Mouse (Mus musculus) layer of hippocampus, adult 9-11 months (tissue): ENCODE measurements at regions not wholly inside any gene's neighbourhood (a gene's known extent, or its start where the extent isn't known, plus 50 kb on each side); places are given as distances from the start of the nearest gene placed in this dataset.

ENCODE experiments used
- DNase-seq: peaks from one replicate; pipeline ENCODE4 v3.0.0; 2022

- DNase-seq, result no peak
Observed at GRCm38 (mm10) chr4:106121306-106121705, 194.7 kb upstream of the Usp24 start.

- DNase-seq, result no peak
Observed at GRCm38 (mm10) chr4:106123038-106123654, 192.9 kb upstream of the Usp24 start.

DNA sequence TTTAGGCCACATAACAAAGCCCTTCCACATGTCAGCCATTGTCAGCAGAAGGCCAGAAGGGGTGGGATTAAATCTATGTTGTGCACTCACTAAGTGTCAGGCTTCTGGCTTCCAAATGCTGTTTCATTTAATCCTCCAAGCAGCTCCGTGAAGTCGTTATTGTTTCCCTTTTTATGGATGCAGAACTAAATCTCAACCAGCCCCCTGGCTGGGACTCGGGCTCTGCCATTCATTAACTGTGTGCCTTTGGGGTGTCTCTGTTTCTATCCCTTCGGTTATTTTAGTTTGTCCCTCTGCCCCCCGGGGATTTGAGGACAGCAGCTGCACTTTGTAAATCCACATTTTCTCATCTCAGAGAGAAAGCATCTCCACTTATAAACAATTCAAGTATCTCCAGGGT lies 188.8 kb upstream of the Usp24 start:
- no peak for DNase-seq

DNA sequence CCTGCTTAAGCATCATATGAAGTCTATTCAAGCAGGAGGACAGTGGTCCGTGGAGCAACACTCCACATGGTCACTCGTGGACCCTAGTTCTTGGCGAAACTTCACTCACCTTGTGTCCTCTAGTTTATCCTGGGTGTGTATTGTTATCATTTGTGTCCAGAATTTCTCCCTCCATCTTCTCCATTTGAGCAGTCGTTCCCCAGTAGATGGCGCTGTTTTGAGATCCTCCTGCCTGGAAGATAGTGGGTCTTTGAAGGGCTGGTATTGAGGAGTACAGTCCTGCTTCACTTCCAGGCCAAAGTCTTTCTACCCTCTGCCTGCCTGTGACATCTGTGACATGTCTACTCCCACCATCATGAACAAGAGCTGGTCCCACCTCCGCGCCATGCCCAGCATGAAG lies 188.4 kb upstream of the Usp24 start:
- no peak for DNase-seq

DNA sequence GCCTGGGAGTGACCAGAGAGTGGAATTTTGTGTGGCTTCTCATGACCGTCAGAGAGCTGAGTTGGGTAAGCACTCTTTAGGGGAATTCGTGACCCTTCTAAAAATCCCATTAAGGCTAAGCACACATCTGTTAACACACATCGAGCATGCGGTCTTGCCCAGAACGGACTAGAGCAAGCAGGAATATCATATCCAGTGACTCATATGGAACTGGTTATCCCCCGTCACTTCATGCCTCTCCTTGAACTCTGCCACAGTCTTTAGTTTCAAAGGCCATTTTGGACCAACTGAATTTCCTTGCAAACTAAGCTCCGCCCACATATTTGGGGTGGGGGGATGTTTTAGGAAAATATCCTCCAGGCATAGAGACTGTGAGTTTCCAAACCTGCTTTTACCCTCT lies 186.7 kb upstream of the Usp24 start:
- DNase-seq, result no peak

DNA sequence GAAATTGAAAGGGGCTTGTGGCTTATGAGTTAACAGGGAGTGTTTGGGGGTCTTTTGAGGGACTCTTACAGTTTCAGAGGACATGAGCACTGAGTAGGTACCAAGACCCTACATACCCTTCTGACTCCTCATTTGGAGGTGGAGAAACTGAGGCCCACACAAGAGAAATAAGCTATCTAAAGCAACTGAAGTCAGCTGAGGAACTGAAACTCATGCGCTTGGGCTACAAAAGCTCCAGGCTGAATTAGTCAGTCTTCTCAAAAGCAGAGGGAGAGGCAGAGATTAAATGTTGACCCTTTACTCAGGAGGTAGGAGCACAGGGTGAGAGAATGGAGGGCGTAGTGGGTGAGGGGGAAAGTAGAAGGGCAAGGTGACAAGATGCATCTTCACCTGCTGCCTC lies 186.2 kb upstream of the Usp24 start:
- no peak for DNase-seq

GRCm38 (mm10) chr4:106133746-106134730 lies 182.0 kb upstream of the Usp24 start:
- DNase-seq, result no peak

GRCm38 (mm10) chr4:106142741-106143140 lies 173.3 kb upstream of the Usp24 start:
- DNase-seq, result no peak

- no peak for DNase-seq
Observed at GRCm38 (mm10) chr4:106144351-106145116, 171.5 kb upstream of the Usp24 start.

DNA sequence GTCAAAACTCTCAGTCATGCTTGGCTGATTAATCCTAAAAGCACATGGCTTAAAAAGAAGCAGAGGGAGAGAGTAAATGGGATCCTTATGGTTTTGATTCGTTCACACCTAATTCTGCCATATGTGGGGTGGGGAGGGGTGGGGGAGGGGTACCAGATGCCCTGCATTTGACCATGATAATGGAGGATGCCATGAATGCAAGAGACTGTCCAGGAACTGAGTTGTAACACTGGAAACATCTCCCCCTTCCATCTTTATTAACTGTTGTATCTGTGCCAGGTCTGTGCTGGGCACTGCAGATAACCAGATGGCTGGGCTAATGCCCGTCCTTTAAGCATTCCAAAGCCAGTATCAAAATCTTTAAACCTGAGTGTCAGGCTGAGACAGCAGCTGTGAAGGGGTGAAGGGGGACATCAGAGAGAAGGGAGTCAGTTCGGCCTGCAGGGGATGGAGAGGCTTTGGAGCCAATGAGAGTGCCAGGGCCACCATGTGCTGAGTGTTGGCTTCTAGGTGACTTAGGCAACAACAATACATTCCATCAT lies 169.0 kb upstream of the Usp24 start:
- DNase-seq, result no peak

DNA sequence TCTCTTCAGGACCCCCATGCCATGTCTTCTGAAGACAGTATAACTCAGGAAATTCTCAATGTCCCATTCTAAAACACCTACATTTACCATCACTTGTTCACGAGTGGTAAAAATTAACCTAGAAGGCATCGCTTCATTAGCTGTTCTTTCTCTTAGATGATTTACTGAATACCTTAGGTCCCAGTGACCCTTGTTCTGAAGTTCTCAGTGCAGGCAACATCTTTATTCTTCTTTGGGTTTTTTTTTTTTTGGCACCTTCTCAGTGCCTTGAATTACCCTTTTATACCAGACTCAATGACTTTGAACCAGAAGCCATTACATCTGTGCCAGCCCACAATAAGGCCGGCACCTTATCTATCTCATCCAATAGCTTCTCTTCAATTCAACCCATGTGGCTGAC lies 167.1 kb upstream of the Usp24 start:
- DNase-seq, result no peak

- DNase-seq, result no peak
Observed at GRCm38 (mm10) chr4:106149471-106150048, 166.5 kb upstream of the Usp24 start.

- DNase-seq, result no peak
Observed at GRCm38 (mm10) chr4:106150775-106151174, 165.2 kb upstream of the Usp24 start.

GRCm38 (mm10) chr4:106157451-106158179 lies 158.4 kb upstream of the Usp24 start:
- no peak for DNase-seq

- no peak for DNase-seq
Observed at GRCm38 (mm10) chr4:106161592-106161991, 154.4 kb upstream of the Usp24 start.

DNA sequence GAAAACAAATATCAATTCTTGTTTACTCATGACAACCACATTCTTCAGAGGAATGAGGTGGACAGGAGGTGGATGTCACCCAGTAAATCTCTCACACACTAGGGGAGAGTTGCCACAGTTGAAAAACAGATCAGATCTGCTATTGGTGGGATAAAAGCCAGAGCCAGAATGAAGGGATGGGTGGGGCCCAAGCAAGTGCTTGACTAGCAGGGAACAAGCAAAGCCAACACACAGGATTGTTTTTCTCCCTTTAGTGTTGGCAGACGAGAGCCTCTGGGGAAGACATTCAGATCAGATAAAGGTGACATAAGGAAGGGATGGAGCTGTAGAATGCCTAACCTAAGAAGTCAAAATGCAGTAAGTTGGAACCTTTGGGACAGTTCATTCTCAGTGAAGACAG lies 153.5 kb upstream of the Usp24 start:
- no peak for DNase-seq

DNA sequence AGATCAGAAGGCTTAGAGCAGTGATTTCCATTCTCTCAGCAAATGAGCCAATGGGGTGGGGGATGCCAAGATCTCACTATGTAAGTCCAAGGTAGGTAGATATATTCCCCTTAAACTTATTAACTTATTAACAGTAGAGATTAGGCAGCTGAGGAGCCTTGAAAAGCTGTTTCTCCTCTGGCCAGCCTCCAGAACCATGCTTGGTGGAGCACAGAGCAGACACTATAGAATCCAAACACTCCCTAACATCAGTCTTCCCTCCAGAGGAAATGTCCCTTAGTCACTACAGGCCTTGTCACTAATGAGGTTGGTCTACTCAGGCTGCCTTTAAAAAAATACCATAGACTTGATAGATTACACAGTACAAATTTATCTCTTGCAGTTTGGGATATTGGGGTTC lies 152.8 kb upstream of the Usp24 start:
- DNase-seq, result no peak

GRCm38 (mm10) chr4:106167716-106168115 lies 148.3 kb upstream of the Usp24 start:
- DNase-seq, result no peak

DNA sequence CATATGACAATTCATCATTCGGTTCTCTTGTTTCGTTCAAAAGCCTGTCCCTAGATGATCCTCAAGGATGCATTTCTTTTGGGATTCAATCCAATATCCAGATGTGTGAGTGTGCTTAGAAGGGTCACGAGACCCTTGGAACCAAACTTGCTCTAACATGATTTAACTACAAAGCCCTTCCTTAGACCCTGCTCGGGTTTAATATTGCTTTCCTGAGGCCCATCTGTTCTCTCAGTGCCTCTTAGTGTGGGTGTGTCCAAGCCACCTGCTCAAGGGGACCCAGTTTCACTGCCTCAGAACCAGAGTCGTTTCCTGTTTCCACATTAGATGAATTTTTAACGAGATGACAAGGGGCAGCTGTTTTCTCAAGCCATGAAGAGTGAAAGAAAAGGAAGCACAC lies 147.3 kb upstream of the Usp24 start:
- DNase-seq, result no peak

- no peak for DNase-seq
Observed at GRCm38 (mm10) chr4:106169466-106169865, 146.5 kb upstream of the Usp24 start.

- no peak for DNase-seq
Observed at GRCm38 (mm10) chr4:106170731-106171130, 145.3 kb upstream of the Usp24 start.

GRCm38 (mm10) chr4:106175352-106175751 lies 140.7 kb upstream of the Usp24 start:
- no peak for DNase-seq
